Mouse (Mus musculus) stomach, embryonic 14.5 days (tissue): ENCODE data around the gene Olfr1104. TPM values are rescaled to one million over a fixed set of nuclear protein-coding genes. Genes with fewer than 3 reads are reported as not detected.

ENCODE experiments used
- ATAC-seq: fragments of 200-750 bp; cut with Nextera tagmentation; 2 replicates; pipeline ENCODE4 v1.8.0; 2017; ENCODE audit warnings: low read depth, moderate TSS enrichment; ENCODE audit not compliant: insufficient number of reproducible peaks, insufficient read depth, low FRiP score
- H3K27ac ChIP-seq: fragments of 300-500 bp; sonication (generic); 2 replicates; pipeline ENCODE4 v1.5.1; 2014; ENCODE audit warnings: mild to moderate bottlenecking, low read length, moderate library complexity, mixed read lengths
- H3K27me3 ChIP-seq: fragments of 300-500 bp; sonication (generic); 2 replicates; pipeline ENCODE4 v1.6.1; 2014; ENCODE audit warnings: low read length, control low read depth, mixed read lengths; ENCODE audit not compliant: control insufficient read depth, insufficient read depth
- H3K36me3 ChIP-seq: fragments of 300-500 bp; sonication (generic); 2 replicates; pipeline ENCODE4 v1.6.1; 2014; ENCODE audit warnings: mild to moderate bottlenecking, control low read depth, low read length, moderate library complexity, mixed read lengths; ENCODE audit not compliant: control insufficient read depth, insufficient read depth
- H3K4me1 ChIP-seq: fragments of 300-500 bp; sonication (generic); 2 replicates; pipeline ENCODE4 v1.6.1; 2014; ENCODE audit warnings: low read length, control low read depth, mixed read lengths; ENCODE audit not compliant: control insufficient read depth, insufficient read depth
- H3K4me2 ChIP-seq: fragments of 300-500 bp; sonication (generic); replicated peaks from 2 replicates; pipeline ENCODE4 v1.6.1; 2014; ENCODE audit warnings: low read depth, low read length, control low read depth
- H3K4me3 ChIP-seq: fragments of 300-500 bp; sonication (generic); 2 replicates; pipeline ENCODE4 v1.5.1; 2014; ENCODE audit warnings: low read depth, low read length, control low read depth
- H3K9ac ChIP-seq: fragments of 300-500 bp; sonication (generic); replicated peaks from 2 replicates; pipeline ENCODE4 v1.6.1; 2014; ENCODE audit warnings: low read depth, mild to moderate bottlenecking, control low read depth, low read length, moderate library complexity, mixed read lengths
- H3K9me3 ChIP-seq: fragments of 300-500 bp; sonication (generic); 2 replicates; pipeline ENCODE4 v1.6.1; 2016; ENCODE audit warnings: low read depth, low read length, control low read depth; ENCODE audit not compliant: control insufficient read depth
- WGBS: fragments of 180-500 bp; shearing (Covaris S2); extraction: QIAGEN DNeasy Blood & Tissue Kit; methylation state at CpG from one replicate; pipeline ENCODE4 v1.1.7; 2014; 5-methylcytosine and 5-hydroxymethylcytosine counted together
- polyA plus RNA-seq: library from polyadenylated mRNA; unstranded; fragments of >200 nt; fragmentation: Nextera tagmentation; extraction: Ambion mirVana; gene quantifications from 2 replicates; pipeline ENCODE4 v1.2.1, GENCODE M21; 2014

Gene Olfr1104
- not detected in 2 replicates for polyA plus RNA-seq

DNA sequence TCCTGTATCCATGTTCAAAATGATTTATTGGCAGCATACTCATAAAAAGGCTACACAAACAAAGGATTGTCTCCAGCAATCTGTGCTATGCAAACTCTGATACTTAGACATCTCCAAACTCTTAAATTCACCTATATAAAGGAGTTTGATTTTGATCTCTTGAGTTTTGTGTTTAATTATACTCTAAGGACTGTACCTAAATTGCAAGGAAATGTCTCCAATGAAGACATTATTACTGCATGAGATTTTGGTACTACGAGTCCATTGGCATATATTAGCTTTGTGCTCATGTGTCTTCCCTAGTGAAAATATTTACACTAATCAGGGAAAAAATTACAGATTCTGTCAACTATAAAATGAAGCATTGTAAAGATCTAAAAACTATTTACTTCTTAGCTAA is at the start of gene Olfr1104:
Gene Olfr1104 (minus strand): TSS at position 101 of the 400 bp plus-strand sequence.
- Histone ChIP-seq H3K36me3 (no peaks in the 10 kb centered on the region), H3K4me3 (no peak within 1 kb of the TSS), H3K9me3 (no peaks in the 10 kb centered on the region), H3K9ac (no peak within 1 kb of the TSS), H3K27me3 (no peaks in the 10 kb centered on the region), H3K27ac (no peak within 1 kb of the TSS), H3K4me2 (no peak within 1 kb of the TSS), H3K4me1 (no peaks in the 10 kb centered on the region)
- ATAC-seq: no peak
- 73% methylated on average over 1 of the region's 1 CpGs for WGBS

GRCm38 (mm10) chr2:87075717-87076116 is 48.8 kb upstream of the Olfr1104 start, which contains the start of gene Olfr1107:
Gene Olfr1107 (minus strand): TSS chr2:87075817.
- no peaks in the 10 kb centered on the region for H3K36me3 ChIP-seq
- ATAC-seq: no peak
- no peaks in the 10 kb centered on the region for H3K9me3 ChIP-seq
- H3K4me1 ChIP-seq: no peaks in the 10 kb centered on the region
- H3K27me3 ChIP-seq: no peaks in the 10 kb centered on the region
- no peak within 1 kb of the TSS for H3K27ac ChIP-seq
- H3K4me2 ChIP-seq: no peak within 1 kb of the TSS
- no peak within 1 kb of the TSS for H3K4me3 ChIP-seq
- WGBS: 88% methylated on average over 1 of the region's 1 CpGs
- no peak within 1 kb of the TSS for H3K9ac ChIP-seq

GRCm38 (mm10) chr2:87052173-87052572 is 25.3 kb upstream of the Olfr1104 start, which contains the start of gene Olfr1106:
Gene Olfr1106 (minus strand): TSS chr2:87052273.
- Histone ChIP-seq H3K9ac (no peak within 1 kb of the TSS), H3K9me3 (no peaks in the 10 kb centered on the region), H3K4me1 (no peaks in the 10 kb centered on the region), H3K4me2 (no peak within 1 kb of the TSS), H3K4me3 (no peak within 1 kb of the TSS), H3K27ac (no peak within 1 kb of the TSS), H3K36me3 (no peaks in the 10 kb centered on the region), H3K27me3 (no peaks in the 10 kb centered on the region)
- 78% methylated on average over 1 of the region's 1 CpGs for WGBS
- no peak for ATAC-seq

- H3K4me3 ChIP-seq: no peak within 1 kb of the TSS
- no peaks in the 10 kb centered on the region for H3K36me3 ChIP-seq
- ATAC-seq: no peak
- no peaks in the 10 kb centered on the region for H3K9me3 ChIP-seq
- H3K27me3 ChIP-seq: no peaks in the 10 kb centered on the region
- H3K4me1 ChIP-seq: no peaks in the 10 kb centered on the region
- no peak within 1 kb of the TSS for H3K9ac ChIP-seq
- H3K4me2 ChIP-seq: no peak within 1 kb of the TSS
- no peak within 1 kb of the TSS for H3K27ac ChIP-seq
Measured at GRCm38 (mm10) chr2:87036431-87036830, 9.6 kb upstream of the Olfr1104 start, which contains the start of gene Olfr1105. Gene Olfr1105 (minus strand): TSS chr2:87036531.

- H3K9me3 ChIP-seq: no peaks in the 10 kb centered on the region
- no peak within 1 kb of the TSS for H3K9ac ChIP-seq
- H3K4me3 ChIP-seq: no peak within 1 kb of the TSS
- no peaks in the 10 kb centered on the region for H3K36me3 ChIP-seq
- no peak for ATAC-seq
- no peak within 1 kb of the TSS for H3K27ac ChIP-seq
- no peaks in the 10 kb centered on the region for H3K27me3 ChIP-seq
- H3K4me2 ChIP-seq: no peak within 1 kb of the TSS
- no peaks in the 10 kb centered on the region for H3K4me1 ChIP-seq
Measured at GRCm38 (mm10) chr2:86998098-86998497, 28.8 kb downstream of the Olfr1104 start, which contains the start of gene Olfr1102. Gene Olfr1102 (plus strand): TSS chr2:86998398.

DNA sequence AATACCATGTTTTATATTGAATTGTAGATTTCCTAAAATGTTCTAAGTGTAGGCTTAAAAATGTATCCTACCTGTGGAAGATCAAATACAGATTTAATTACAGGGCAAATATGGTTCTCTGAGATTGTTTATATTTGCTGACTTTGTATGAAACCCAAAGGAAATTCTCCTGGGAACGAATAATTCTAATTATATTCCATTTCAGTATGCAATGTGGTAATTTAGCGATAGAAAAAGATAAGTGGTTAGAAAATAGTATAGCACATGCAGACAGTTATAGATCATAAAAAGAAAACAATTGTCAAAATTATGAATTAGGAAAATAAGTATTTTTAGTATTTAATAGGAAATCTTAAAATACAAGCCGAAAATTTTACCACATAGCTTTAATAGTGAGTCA is 35.8 kb downstream of the Olfr1104 start, which contains the start of gene Olfr1101:
Gene Olfr1101 (minus strand): TSS at position 101 of the 400 bp plus-strand sequence.
- Histone ChIP-seq H3K9me3 (no peaks in the 10 kb centered on the region), H3K4me3 (no peak within 1 kb of the TSS), H3K4me2 (no peak within 1 kb of the TSS), H3K4me1 (no peaks in the 10 kb centered on the region), H3K27me3 (no peaks in the 10 kb centered on the region), H3K27ac (no peak within 1 kb of the TSS), H3K36me3 (no peaks in the 10 kb centered on the region), H3K9ac (no peak within 1 kb of the TSS)
- no peak for ATAC-seq
- 78% methylated on average over 3 of the region's 3 CpGs for WGBS

DNA sequence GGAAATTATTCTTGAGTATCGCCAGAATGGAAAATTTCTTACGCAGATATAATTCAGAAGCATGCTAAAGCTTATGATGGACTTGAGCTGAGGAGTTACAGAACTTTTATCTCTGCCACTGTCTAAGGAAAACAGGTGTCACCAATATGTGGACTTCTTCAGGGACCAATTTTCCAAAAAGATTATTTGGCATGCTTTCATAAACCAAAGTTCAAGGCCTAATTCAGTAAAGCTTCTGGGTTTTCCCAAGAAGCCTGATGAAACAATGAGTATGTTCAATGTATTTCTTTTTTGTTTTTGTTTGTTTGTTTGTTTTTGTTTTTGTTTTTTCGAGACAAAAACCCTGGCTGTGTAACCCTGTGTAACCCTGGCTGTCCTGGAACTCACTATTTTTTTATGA is 47.0 kb downstream of the Olfr1104 start, which contains the start of gene Olfr1100:
Gene Olfr1100 (minus strand): TSS at position 101 of the 400 bp plus-strand sequence.
- ATAC-seq: no peak
- Histone ChIP-seq H3K4me2 (no peak within 1 kb of the TSS), H3K4me3 (no peak within 1 kb of the TSS), H3K9me3 (no peaks in the 10 kb centered on the region), H3K36me3 (no peaks in the 10 kb centered on the region), H3K4me1 (no peaks in the 10 kb centered on the region), H3K27me3 (no peaks in the 10 kb centered on the region), H3K27ac (no peak within 1 kb of the TSS), H3K9ac (no peak within 1 kb of the TSS)
- WGBS: 72% methylated on average over 3 of the region's 3 CpGs
